Mouse (Mus musculus): Measurements from ENCODE around the gene Add3. TPM values are rescaled to one million over a fixed set of nuclear protein-coding genes. Genes with fewer than 3 reads are reported as not detected.

The Add3 gene
- 46.0 TPM for polyA plus RNA-seq (2014; fragmentation: Illumina TruSeq; extraction: RNeasy Lipid Tissue Mini Kit (QIAGEN cat#74804); ENCODE audit: insufficient read depth, low read depth, low replicate concordance)

GRCm38 (mm10) chr19:53140044-53140803 lies at the start of gene Add3:
Gene Add3, plus strand, starts transcription at chr19:53140443.

Other genes starting within 250 kb of the Add3 start
- 30.8 TPM for gene Xpnpep1, start 100.2 kb upstream of the Add3 start, polyA plus RNA-seq (2014; fragmentation: Illumina TruSeq; extraction: RNeasy Lipid Tissue Mini Kit (QIAGEN cat#74804); ENCODE audit: insufficient read depth, low read depth, low replicate concordance)
- gene Mxi1, start 170.1 kb downstream of the Add3 start, polyA plus RNA-seq (2014; fragmentation: Illumina TruSeq; extraction: RNeasy Lipid Tissue Mini Kit (QIAGEN cat#74804); ENCODE audit: insufficient read depth, low read depth, low replicate concordance), result 20.4 TPM
- not detected for gene Gm10197, start 231.3 kb downstream of the Add3 start, polyA plus RNA-seq (2014; fragmentation: Illumina TruSeq; extraction: RNeasy Lipid Tissue Mini Kit (QIAGEN cat#74804); ENCODE audit: insufficient read depth, low read depth, low replicate concordance)

Data from lung, adult 10 weeks (tissue).